Mouse (Mus musculus): Measurements from ENCODE around the gene Dmac2. TPM values are rescaled to one million over a fixed set of nuclear protein-coding genes. Genes with fewer than 3 reads are reported as not detected.

The Dmac2 gene
- polyA plus RNA-seq, 1 experiment from 2014 or later, result 16.4 TPM

DNA sequence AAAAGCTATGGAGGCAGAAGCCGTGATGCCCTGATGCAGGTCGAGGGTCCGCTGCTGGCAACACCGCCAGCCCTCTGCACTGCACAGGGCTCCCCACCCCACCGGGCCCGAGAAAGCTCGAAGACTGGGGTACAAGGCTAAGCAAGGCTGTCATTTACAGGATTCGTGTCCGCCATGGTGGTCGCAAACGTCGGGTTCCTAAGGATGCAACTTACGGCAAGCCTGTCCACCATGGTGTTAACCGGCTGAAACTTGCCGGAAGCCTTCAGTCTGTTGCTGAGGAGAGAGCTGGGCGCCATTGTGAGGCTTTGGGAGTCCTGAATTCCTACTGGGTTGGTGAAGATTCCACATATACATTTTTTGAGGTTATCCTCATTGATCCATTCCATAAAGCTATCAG lies 17.9 kb upstream of the Dmac2 start:
- no peaks in the 10 kb centered on the region for H3K79me2 ChIP-seq (ENCODE audit: inconsistent target)
- no peak overlapping the region for H3K27ac ChIP-seq
- 94% methylated on average over 16 of the region's 16 CpGs for WGBS (ENCODE audit: missing documents)
- H3K4me3 ChIP-seq (ENCODE audit: inconsistent target), result no peak overlapping the region
- no peaks in the 10 kb centered on the region for H3K36me3 ChIP-seq (ENCODE audit: inconsistent target)

GRCm38 (mm10) chr7:25606625-25607063 lies 12.6 kb upstream of the Dmac2 start:
- peak overlapping the region; percentile 42 for H3K27ac ChIP-seq
- no peaks in the 10 kb centered on the region for H3K36me3 ChIP-seq (ENCODE audit: inconsistent target)
- 8% methylated on average over 4 of the region's 4 CpGs for WGBS (ENCODE audit: missing documents)
- H3K4me3 ChIP-seq (ENCODE audit: inconsistent target), result no peak overlapping the region
- H3K79me2 ChIP-seq (ENCODE audit: inconsistent target), result no peaks in the 10 kb centered on the region

- H3K4me3 ChIP-seq (ENCODE audit: inconsistent target), result no peak overlapping the region
- 61% methylated on average over 2 of the region's 2 CpGs for WGBS (ENCODE audit: missing documents)
- H3K27ac ChIP-seq, result peak overlapping the region; percentile 42
- no peaks in the 10 kb centered on the region for H3K36me3 ChIP-seq (ENCODE audit: inconsistent target)
- H3K79me2 ChIP-seq (ENCODE audit: inconsistent target), result no peaks in the 10 kb centered on the region
Measured at GRCm38 (mm10) chr7:25607196-25607595, 12.0 kb upstream of the Dmac2 start.

GRCm38 (mm10) chr7:25610056-25610455 lies 9.2 kb upstream of the Dmac2 start:
- WGBS (ENCODE audit: missing documents), result 24% methylated on average over 6 of the region's 6 CpGs
- Histone ChIP-seq H3K27ac (no peak overlapping the region), H3K36me3 (ENCODE audit: inconsistent target) (no peaks in the 10 kb centered on the region), H3K79me2 (ENCODE audit: inconsistent target) (no peaks in the 10 kb centered on the region), H3K4me3 (ENCODE audit: inconsistent target) (no peak overlapping the region)

DNA sequence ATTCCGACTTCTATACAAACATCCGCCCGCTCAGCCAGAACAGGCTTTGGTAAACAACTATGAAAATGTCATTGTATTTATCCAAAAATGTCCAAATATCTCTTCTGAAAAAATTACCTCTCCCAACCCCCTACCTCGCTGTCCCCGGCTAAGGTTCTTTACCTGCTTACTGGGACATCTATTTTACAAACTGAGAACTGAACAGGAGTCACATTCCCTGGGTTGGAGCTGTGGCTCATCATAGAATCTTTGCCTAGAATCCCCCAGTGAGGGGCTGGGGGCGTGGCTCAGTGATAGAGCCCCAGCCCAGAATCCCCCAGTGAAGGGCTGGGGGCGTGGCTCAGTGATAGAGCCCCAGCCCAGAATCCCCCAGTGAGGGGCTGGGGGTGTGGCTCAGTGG lies 7.7 kb upstream of the Dmac2 start:
- H3K79me2 ChIP-seq (ENCODE audit: inconsistent target), result no peaks in the 10 kb centered on the region
- no peak overlapping the region for H3K4me3 ChIP-seq (ENCODE audit: inconsistent target)
- WGBS (ENCODE audit: missing documents), result 93% methylated on average over 4 of the region's 7 CpGs
- no peak overlapping the region for H3K27ac ChIP-seq
- no peaks in the 10 kb centered on the region for H3K36me3 ChIP-seq (ENCODE audit: inconsistent target)

- H3K79me2 ChIP-seq (ENCODE audit: inconsistent target), result no peaks in the 10 kb centered on the region
- H3K4me3 ChIP-seq (ENCODE audit: inconsistent target), result no peak overlapping the region
- 89% methylated on average over 5 of the region's 5 CpGs for WGBS (ENCODE audit: missing documents)
- no peaks in the 10 kb centered on the region for H3K36me3 ChIP-seq (ENCODE audit: inconsistent target)
- H3K27ac ChIP-seq, result no peak overlapping the region
Measured at GRCm38 (mm10) chr7:25614086-25614485, 5.1 kb upstream of the Dmac2 start.

GRCm38 (mm10) chr7:25614831-25615705 lies 4.1 kb upstream of the Dmac2 start:
- Histone ChIP-seq H3K36me3 (ENCODE audit: inconsistent target) (no peaks in the 10 kb centered on the region), H3K4me3 (ENCODE audit: inconsistent target) (no peak overlapping the region), H3K27ac (no peak overlapping the region), H3K79me2 (ENCODE audit: inconsistent target) (no peaks in the 10 kb centered on the region)
- 90% methylated on average over 21 of the region's 21 CpGs for WGBS (ENCODE audit: missing documents)

DNA sequence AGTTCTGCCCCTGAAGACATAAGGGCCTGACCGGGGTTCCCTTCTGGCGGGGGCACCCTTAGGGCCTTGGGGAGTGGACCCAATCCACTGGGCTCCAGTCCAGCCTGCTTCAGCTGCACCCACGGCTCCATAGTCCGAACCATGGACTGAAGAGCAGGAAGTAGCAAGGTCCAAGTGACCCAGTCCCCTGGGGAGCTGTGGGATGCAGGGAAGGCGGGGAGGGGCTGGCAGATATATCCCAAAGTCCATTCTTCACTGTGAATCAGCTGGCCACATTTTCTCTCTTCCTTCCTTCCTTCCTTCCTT lies 3.6 kb upstream of the Dmac2 start, which contains the start of gene Erich4:
Gene Erich4, minus strand, starts transcription at position 187 of the 306 bp plus-strand sequence.
- H3K27ac ChIP-seq, result no peak within 1 kb of the TSS
- H3K4me3 ChIP-seq (ENCODE audit: inconsistent target), result no peak within 1 kb of the TSS
- 90% methylated on average over 5 of the region's 5 CpGs for WGBS (ENCODE audit: missing documents)
- no peaks in the 10 kb centered on the region for H3K36me3 ChIP-seq (ENCODE audit: inconsistent target)
- H3K79me2 ChIP-seq (ENCODE audit: inconsistent target), result no peaks in the 10 kb centered on the region

DNA sequence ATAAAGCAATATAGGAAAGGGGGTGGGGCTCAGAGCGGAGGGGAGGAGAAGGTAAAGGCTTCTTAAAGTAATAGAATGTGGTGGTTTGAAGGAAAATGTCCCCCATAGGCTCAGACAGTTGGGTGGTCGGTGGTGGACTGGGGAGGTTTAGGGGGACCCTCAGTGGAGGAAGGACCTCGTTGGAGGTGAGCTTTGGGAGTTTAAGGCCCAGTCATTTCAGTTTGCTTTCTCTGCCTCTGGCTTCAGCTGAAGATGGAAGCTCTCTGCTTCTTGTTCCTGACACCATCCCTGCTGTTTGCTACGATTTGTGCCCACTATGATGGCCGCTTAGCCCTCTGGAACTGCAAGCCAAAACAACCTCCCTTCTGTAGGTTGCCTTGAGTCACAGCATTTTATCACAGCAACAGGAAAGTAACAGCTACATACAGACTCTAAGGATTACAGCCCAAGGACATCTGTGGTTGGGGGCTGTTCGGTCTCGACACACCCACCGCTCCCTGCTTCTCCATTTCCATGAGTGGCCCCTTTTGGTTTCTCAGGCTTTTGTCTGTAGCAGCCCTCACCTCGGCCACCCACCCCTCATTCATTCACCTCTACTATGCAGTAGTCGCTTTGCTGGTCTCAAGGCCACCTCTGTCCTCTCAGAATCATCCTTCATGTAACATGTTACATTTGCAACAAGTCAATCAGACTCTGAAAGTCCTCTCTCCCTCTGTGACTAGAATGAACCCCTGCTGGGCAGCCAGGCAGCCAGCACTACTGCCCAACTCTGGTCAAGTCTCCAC lies 1.6 kb upstream of the Dmac2 start:
- no peaks in the 10 kb centered on the region; the same call in 1 of the 2 replicates for H3K36me3 ChIP-seq (ENCODE audit: inconsistent target)
- no peak overlapping the region for H3K4me3 ChIP-seq (ENCODE audit: inconsistent target)
- no peak overlapping the region for H3K27ac ChIP-seq
- WGBS (ENCODE audit: missing documents), result 95% methylated on average over 10 of the region's 10 CpGs
- no peaks in the 10 kb centered on the region for H3K79me2 ChIP-seq (ENCODE audit: inconsistent target)

- WGBS (ENCODE audit: missing documents), result 25% methylated on average over 5 of the region's 5 CpGs
Measured at GRCm38 (mm10) chr7:25619722-25619991, 443 bp downstream of the Dmac2 start.

DNA sequence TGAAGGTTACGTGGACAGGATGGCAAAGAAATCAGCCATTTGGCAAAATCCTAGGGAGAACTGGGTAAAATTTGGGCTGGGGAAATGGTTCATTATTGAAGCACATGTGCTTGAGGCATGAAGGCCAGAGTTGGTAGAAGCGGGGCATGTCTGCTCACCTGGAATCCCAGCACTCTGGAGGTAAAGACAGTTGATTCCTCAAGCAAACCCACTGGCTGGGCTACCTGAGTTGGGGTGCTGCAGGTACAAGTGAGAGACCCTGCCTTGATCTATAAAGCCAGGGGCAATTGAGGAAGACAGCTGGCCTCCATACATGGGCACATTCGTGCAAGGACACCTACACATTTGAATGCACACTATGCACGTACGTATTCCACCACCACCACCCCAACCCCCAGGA lies 887 bp downstream of the Dmac2 start:
- Histone ChIP-seq H3K36me3 (ENCODE audit: inconsistent target) (peaks cover 3% of the 10 kb centered on the region; the same call in 1 of the 2 replicates), H3K79me2 (ENCODE audit: inconsistent target) (no peaks in the 10 kb centered on the region), H3K27ac (no peak overlapping the region), H3K4me3 (ENCODE audit: inconsistent target) (peak overlapping the region; percentile 95; the same call in 1 of the 2 replicates)
- 94% methylated on average over 5 of the region's 5 CpGs for WGBS (ENCODE audit: missing documents)

More at GRCm38 (mm10) chr7:25619722-25619991, 443 bp downstream of the Dmac2 start:
- Histone ChIP-seq H3K79me2 (ENCODE audit: inconsistent target) (no peaks in the 10 kb centered on the region), H3K4me3 (ENCODE audit: inconsistent target) (peak overlapping the region; percentile 95), H3K27ac (peak overlapping the region; percentile 51), H3K36me3 (ENCODE audit: inconsistent target) (peaks cover 3% of the 10 kb centered on the region; the same call in 1 of the 2 replicates)

GRCm38 (mm10) chr7:25620751-25621150 lies 1.5 kb downstream of the Dmac2 start:
- Histone ChIP-seq H3K36me3 (ENCODE audit: inconsistent target) (peaks cover 3% of the 10 kb centered on the region; the same call in 1 of the 2 replicates), H3K4me3 (ENCODE audit: inconsistent target) (no peak overlapping the region), H3K79me2 (ENCODE audit: inconsistent target) (no peaks in the 10 kb centered on the region), H3K27ac (no peak overlapping the region)
- WGBS (ENCODE audit: missing documents), result 92% methylated on average over 9 of the region's 11 CpGs

GRCm38 (mm10) chr7:25623857-25624370 lies 4.7 kb downstream of the Dmac2 start:
- Histone ChIP-seq H3K36me3 (ENCODE audit: inconsistent target) (peaks cover 3% of the 10 kb centered on the region; the same call in 1 of the 2 replicates), H3K4me3 (ENCODE audit: inconsistent target) (no peak overlapping the region), H3K79me2 (ENCODE audit: inconsistent target) (peaks cover 15% of the 10 kb centered on the region), H3K27ac (no peak overlapping the region)
- WGBS (ENCODE audit: missing documents), result 94% methylated on average over 11 of the region's 11 CpGs

- Histone ChIP-seq H3K4me3 (ENCODE audit: inconsistent target) (no peak overlapping the region), H3K79me2 (ENCODE audit: inconsistent target) (peaks cover 24% of the 10 kb centered on the region), H3K27ac (no peak overlapping the region), H3K36me3 (ENCODE audit: inconsistent target) (peaks cover 3% of the 10 kb centered on the region; the same call in 1 of the 2 replicates)
- WGBS (ENCODE audit: missing documents), result 86% methylated on average over 5 of the region's 5 CpGs
Measured at GRCm38 (mm10) chr7:25624851-25625250, 5.6 kb downstream of the Dmac2 start.
